Mouse (Mus musculus): ENCODE results near the gene Pde4dip. TPM values are rescaled to one million over a fixed set of nuclear protein-coding genes. Genes with fewer than 3 reads are reported as not detected.
A peak's percentile ranks its signal among the peaks of the same experiment; 100 is the strongest.

The Pde4dip gene
- 20.1 and 22.1 TPM in 2 replicates for polyA plus RNA-seq (2014; fragmentation: Nextera tagmentation; extraction: Ambion mirVana)

- DNase-seq: peak; percentile 46
- WGBS: 1% methylated on average over 44 of the region's 44 CpGs
- H3K4me3 ChIP-seq (ENCODE audit: low read depth, low read length): peak within 1 kb of the TSS; percentile 36
- 0 out of 2 replicates have a peak, but pooled peaks have one; percentile 17 for ATAC-seq (ENCODE audit: insufficient read depth)
- no peaks in the 10 kb centered on the region for H3K36me3 ChIP-seq (ENCODE audit: insufficient read depth)
- no peaks in the 10 kb centered on the region for H3K9me3 ChIP-seq (ENCODE audit: low read depth, low read length)
- no peak within 1 kb of the TSS for H3K27ac ChIP-seq (ENCODE audit: low read depth)
- H3K4me2 ChIP-seq: peak within 1 kb of the TSS; percentile 69
- peak within 1 kb of the TSS; percentile 23 for H3K9ac ChIP-seq
- peaks cover 35% of the 10 kb centered on the region for H3K27me3 ChIP-seq (ENCODE audit: insufficient read depth, low read length)
- H3K4me1 ChIP-seq (ENCODE audit: insufficient read depth): no peaks in the 10 kb centered on the region
- TF ChIP-seq CTCF (IDR thresholded peaks at IDR 0.05; ENCODE audit: low read depth): no peak
These were observed at the start of gene Pde4dip for GRCm38 (mm10) chr3:97888168-97888901. Pde4dip (minus strand) TSS chr3:97888707.

GRCm38 (mm10) chr3:97937945-97938266 lies 49.4 kb upstream of the Pde4dip start:
- no peak for ATAC-seq (ENCODE audit: insufficient read depth)
- Histone ChIP-seq H3K9ac (no peak overlapping the region), H3K27me3 (ENCODE audit: insufficient read depth, low read length) (no peaks in the 10 kb centered on the region), H3K36me3 (ENCODE audit: insufficient read depth) (no peaks in the 10 kb centered on the region), H3K9me3 (ENCODE audit: low read depth, low read length) (no peaks in the 10 kb centered on the region), H3K4me2 (no peak overlapping the region), H3K4me1 (ENCODE audit: insufficient read depth) (peaks cover 46% of the 10 kb centered on the region), H3K27ac (ENCODE audit: low read depth) (no peak overlapping the region), H3K4me3 (ENCODE audit: low read depth, low read length) (no peak overlapping the region)
- 55% methylated on average over 6 of the region's 6 CpGs for WGBS
- no peak for TF ChIP-seq CTCF (IDR thresholded peaks at IDR 0.05; ENCODE audit: low read depth)
- DNase-seq: no peak

GRCm38 (mm10) chr3:97937068-97937944 lies 48.8 kb upstream of the Pde4dip start:
- Histone ChIP-seq H3K36me3 (ENCODE audit: insufficient read depth) (no peaks in the 10 kb centered on the region), H3K4me3 (ENCODE audit: low read depth, low read length) (no peak overlapping the region), H3K4me1 (ENCODE audit: insufficient read depth) (peaks cover 44% of the 10 kb centered on the region), H3K9me3 (ENCODE audit: low read depth, low read length) (no peaks in the 10 kb centered on the region), H3K9ac (no peak overlapping the region), H3K4me2 (no peak overlapping the region), H3K27me3 (ENCODE audit: insufficient read depth, low read length) (no peaks in the 10 kb centered on the region), H3K27ac (ENCODE audit: low read depth) (no peak overlapping the region)
- DNase-seq (peak; percentile 27), ATAC-seq (ENCODE audit: insufficient read depth) (no peak)
- WGBS: 32% methylated on average over 17 of the region's 17 CpGs
- TF ChIP-seq CTCF (IDR thresholded peaks at IDR 0.05; ENCODE audit: low read depth): peak; percentile 16; the same call in 1 of the 2 replicates

GRCm38 (mm10) chr3:97934331-97935300 lies 46.1 kb upstream of the Pde4dip start:
- 67% methylated on average over 6 of the region's 6 CpGs for WGBS
- peaks cover 37% of the 10 kb centered on the region for H3K4me1 ChIP-seq (ENCODE audit: insufficient read depth)
- DNase-seq: peak; percentile 44
- H3K27me3 ChIP-seq (ENCODE audit: insufficient read depth, low read length): no peaks in the 10 kb centered on the region
- peak; percentile 47; the same call in 1 of the 2 replicates for ATAC-seq (ENCODE audit: insufficient read depth)
- no peaks in the 10 kb centered on the region for H3K9me3 ChIP-seq (ENCODE audit: low read depth, low read length)
- H3K4me2 ChIP-seq: no peak overlapping the region
- TF ChIP-seq CTCF (IDR thresholded peaks at IDR 0.05; ENCODE audit: low read depth): no peak
- H3K36me3 ChIP-seq (ENCODE audit: insufficient read depth): no peaks in the 10 kb centered on the region
- H3K27ac ChIP-seq (ENCODE audit: low read depth): no peak overlapping the region
- no peak overlapping the region for H3K4me3 ChIP-seq (ENCODE audit: low read depth, low read length)
- no peak overlapping the region for H3K9ac ChIP-seq

- TF ChIP-seq CTCF (IDR thresholded peaks at IDR 0.05; ENCODE audit: low read depth): no peak
- Histone ChIP-seq H3K4me3 (ENCODE audit: low read depth, low read length) (no peak overlapping the region), H3K36me3 (ENCODE audit: insufficient read depth) (no peaks in the 10 kb centered on the region), H3K9ac (no peak overlapping the region), H3K27me3 (ENCODE audit: insufficient read depth, low read length) (no peaks in the 10 kb centered on the region), H3K4me2 (no peak overlapping the region), H3K4me1 (ENCODE audit: insufficient read depth) (peaks cover 30% of the 10 kb centered on the region), H3K9me3 (ENCODE audit: low read depth, low read length) (no peaks in the 10 kb centered on the region), H3K27ac (ENCODE audit: low read depth) (no peak overlapping the region)
- DNase-seq (no peak), ATAC-seq (ENCODE audit: insufficient read depth) (no peak)
- 82% methylated on average over 5 of the region's 5 CpGs for WGBS
These were observed 45.3 kb upstream of the Pde4dip start for GRCm38 (mm10) chr3:97933811-97934210.

GRCm38 (mm10) chr3:97933251-97933650 lies 44.7 kb upstream of the Pde4dip start:
- H3K9ac ChIP-seq: no peak overlapping the region; the same call in 1 of the 2 replicates
- H3K9me3 ChIP-seq (ENCODE audit: low read depth, low read length): no peaks in the 10 kb centered on the region
- no peaks in the 10 kb centered on the region for H3K27me3 ChIP-seq (ENCODE audit: insufficient read depth, low read length)
- 38% methylated on average over 6 of the region's 6 CpGs for WGBS
- H3K4me1 ChIP-seq (ENCODE audit: insufficient read depth): peaks cover 30% of the 10 kb centered on the region
- DNase-seq: no peak
- no peak for TF ChIP-seq CTCF (IDR thresholded peaks at IDR 0.05; ENCODE audit: low read depth)
- H3K27ac ChIP-seq (ENCODE audit: low read depth): no peak overlapping the region
- no peak overlapping the region for H3K4me3 ChIP-seq (ENCODE audit: low read depth, low read length)
- no peak overlapping the region for H3K4me2 ChIP-seq
- no peaks in the 10 kb centered on the region for H3K36me3 ChIP-seq (ENCODE audit: insufficient read depth)
- ATAC-seq (ENCODE audit: insufficient read depth): no peak

Measured in lung, embryonic 14.5 days (tissue).